Mouse (Mus musculus): ENCODE data around the gene Gbe1.
A peak's percentile ranks its signal among the peaks of the same experiment; 100 is the strongest.

DNA sequence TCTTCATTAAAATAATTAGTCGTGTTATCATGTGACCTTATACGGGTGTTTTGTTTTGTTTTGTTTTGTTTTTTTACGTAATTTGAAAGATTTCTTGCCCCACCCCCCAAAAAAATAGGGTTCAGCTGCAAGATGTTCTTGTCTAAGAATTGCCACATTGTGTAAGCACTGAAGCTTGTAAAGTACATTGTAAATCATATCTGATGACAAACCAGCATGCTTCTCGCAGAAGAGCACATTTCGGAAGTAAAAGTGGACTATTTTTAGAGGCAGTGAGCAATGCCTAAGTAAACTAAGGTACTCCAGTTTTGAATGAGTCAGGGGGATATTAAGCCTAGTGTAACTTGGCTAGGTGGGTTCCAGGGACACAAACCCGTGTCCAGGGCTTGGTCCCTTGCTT is 15.7 kb downstream of the Gbe1 start:
- TF ChIP-seq CTCF (IDR thresholded peaks at IDR 0.05) (no peak), EP300 (IDR thresholded peaks at IDR 0.05) (peak; percentile 72)
